Mouse (Mus musculus) heart, postnatal 14 days (tissue): ENCODE data around the gene Ctc1. TPM values are rescaled to one million over a fixed set of nuclear protein-coding genes. Genes with fewer than 3 reads are reported as not detected.
"Not testable (repeated sequence)": the region's sequence is repeated elsewhere in the genome, so short reads cannot be mapped to it uniquely, and the experiment has no call there.

Experiments used
- DNase-seq, 2 experiments: peaks; one replicate each; pipeline ENCODE4 v3.0.0; 2021 to 2022
- intact Hi-C: fragments of 180-260 bp; cut with DNase I; formaldehyde crosslinking; loops from one replicate; pipeline ENCODE4 v1.15.1; 2025
- long read RNA-seq, 2 experiments: library from polyadenylated mRNA; stranded (forward); transcript quantifications; one replicate each; pipeline ENCODE4 v2.0.0; 2021
- total RNA-seq, 2 experiments: library from RNA; stranded (reverse); gene quantifications; 2 replicates each; pipeline ENCODE4 v1.2.3; 2021

The Ctc1 gene
- total RNA-seq: 10 to 100 TPM; 13.1 to 16.5 TPM
- long read RNA-seq, experiment 1, full-length matches to known transcripts: 9 of 13 reads
- long read RNA-seq, experiment 1, partial matches to known transcripts: 3 of 13 reads
- long read RNA-seq, experiment 1, other reads (novel, unspliced or antisense): 1 of 13 reads
- long read RNA-seq, experiment 2, full-length matches to known transcripts: 11 of 19 reads
- long read RNA-seq, experiment 2, partial matches to known transcripts: 4 of 19 reads
- long read RNA-seq, experiment 2, other reads (novel, unspliced or antisense): 4 of 19 reads

GRCm38 (mm10) chr11:69015644-69016441 is at the start of gene Ctc1:
Ctc1 (plus strand) TSS chr11:69015911.
- intact Hi-C loops: no loop called here
- DNase-seq: peak; percentile 84 to 90

GRCm38 (mm10) chr11:68966554-68966953 is 49.2 kb upstream of the Ctc1 start:
- no peak for DNase-seq
- intact Hi-C loops: loop anchor here (2.0 to 5.0 kb wide), 3 partner anchors 14 to 66 kb away; partner anchors contain the start of gene Rpl26

GRCm38 (mm10) chr11:68967337-68968282 is 48.1 kb upstream of the Ctc1 start, which contains the start of gene Slc25a35:
Slc25a35 (plus strand) TSS chr11:68968131.
- peak; percentile 91 to 92 for DNase-seq
- intact Hi-C loops: loop anchor here (2.0 to 5.0 kb wide), 3 partner anchors 13 to 65 kb away; partner anchors contain the start of gene Rpl26

DNA sequence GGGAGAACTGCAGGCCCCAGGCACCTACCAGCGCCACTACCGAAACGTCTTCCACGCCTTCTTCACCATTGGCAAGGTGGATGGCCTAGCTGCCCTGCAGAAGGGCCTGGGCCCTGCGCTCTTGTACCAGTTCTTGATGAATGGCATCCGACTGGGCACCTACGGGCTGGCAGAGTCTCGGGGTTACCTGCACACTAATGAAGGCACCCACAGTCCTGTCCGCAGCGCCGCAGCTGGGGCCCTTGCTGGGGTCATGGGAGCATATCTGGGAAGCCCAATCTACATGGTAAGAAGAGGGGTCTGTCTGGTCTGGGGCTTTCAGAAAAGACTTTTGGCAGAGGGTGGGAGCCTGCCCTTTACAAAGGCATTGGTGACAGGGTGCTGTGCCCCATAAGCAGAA is 47.0 kb upstream of the Ctc1 start:
- DNase-seq: no peak
- intact Hi-C loops: loop anchor here (5.0 kb wide), 2 partner anchors 64 to 66 kb away; partner anchors contain the start of gene Rpl26

DNA sequence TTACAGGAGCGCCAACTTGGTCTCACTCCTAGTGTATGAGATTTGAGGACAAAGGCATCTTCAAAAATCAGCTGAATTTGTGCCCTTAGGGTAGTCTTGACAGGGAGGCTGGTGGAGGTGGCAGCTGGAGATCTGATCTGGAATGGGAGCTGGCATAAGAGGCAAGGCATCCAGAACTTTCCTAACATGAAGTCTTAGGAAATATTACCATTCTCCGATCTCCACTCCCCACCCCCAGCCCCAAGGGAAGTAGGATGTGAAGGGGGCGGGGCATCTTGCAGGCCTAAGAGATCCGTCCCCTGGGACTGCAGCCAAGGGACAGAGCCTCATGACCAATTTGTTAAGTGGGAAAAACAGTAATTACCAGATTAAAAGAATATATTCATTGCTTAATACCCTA is 45.5 kb upstream of the Ctc1 start:
- intact Hi-C loops: no loop called here
- peak; percentile 45 to 52 for DNase-seq

GRCm38 (mm10) chr11:68973250-68974058 is 42.3 kb upstream of the Ctc1 start:
- intact Hi-C loops: not testable (repeated sequence)
- DNase-seq: peak; percentile 85 to 90

- intact Hi-C loops: no loop called here
- DNase-seq: no peak
Observed at GRCm38 (mm10) chr11:68974059-68974450, 41.7 kb upstream of the Ctc1 start.

- intact Hi-C loops: no loop called here
- DNase-seq: no peak
Observed at GRCm38 (mm10) chr11:68975085-68975484, 40.6 kb upstream of the Ctc1 start, which contains the start of gene Rangrf. Rangrf (minus strand) TSS chr11:68975185.

- intact Hi-C loops: no loop called here
- no peak for DNase-seq
Observed at GRCm38 (mm10) chr11:68975601-68976000, 40.1 kb upstream of the Ctc1 start.

DNA sequence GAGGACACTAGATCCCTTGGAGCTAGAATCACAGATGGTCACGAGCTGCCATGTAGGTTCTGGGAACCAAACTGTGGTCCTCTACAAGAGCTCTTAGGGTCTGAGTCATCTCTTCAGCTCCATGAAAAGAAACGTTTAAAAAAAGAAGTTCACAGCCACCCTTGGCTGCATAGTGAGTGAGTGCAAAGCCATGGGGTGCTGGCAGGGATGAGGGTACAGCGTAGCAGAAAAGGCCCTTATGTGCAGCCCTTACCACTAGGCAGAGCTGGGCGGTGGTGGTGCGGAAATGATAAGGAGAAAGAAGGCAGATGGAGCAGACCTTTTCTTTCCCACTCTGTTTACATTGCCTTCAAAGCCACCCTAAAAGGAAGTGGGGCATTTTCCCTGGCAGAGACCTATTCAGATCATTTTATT is 36.4 kb upstream of the Ctc1 start:
- intact Hi-C loops: no loop called here

GRCm38 (mm10) chr11:68980919-68981318 is 34.8 kb upstream of the Ctc1 start:
- intact Hi-C loops: loop anchor here (2.0 kb wide), 1 partner anchor 14 kb away; no protein-coding TSS in a partner anchor
- no peak for DNase-seq

More for the DNA sequence above, 36.4 kb upstream of the Ctc1 start:
- DNase-seq: no peak

DNA sequence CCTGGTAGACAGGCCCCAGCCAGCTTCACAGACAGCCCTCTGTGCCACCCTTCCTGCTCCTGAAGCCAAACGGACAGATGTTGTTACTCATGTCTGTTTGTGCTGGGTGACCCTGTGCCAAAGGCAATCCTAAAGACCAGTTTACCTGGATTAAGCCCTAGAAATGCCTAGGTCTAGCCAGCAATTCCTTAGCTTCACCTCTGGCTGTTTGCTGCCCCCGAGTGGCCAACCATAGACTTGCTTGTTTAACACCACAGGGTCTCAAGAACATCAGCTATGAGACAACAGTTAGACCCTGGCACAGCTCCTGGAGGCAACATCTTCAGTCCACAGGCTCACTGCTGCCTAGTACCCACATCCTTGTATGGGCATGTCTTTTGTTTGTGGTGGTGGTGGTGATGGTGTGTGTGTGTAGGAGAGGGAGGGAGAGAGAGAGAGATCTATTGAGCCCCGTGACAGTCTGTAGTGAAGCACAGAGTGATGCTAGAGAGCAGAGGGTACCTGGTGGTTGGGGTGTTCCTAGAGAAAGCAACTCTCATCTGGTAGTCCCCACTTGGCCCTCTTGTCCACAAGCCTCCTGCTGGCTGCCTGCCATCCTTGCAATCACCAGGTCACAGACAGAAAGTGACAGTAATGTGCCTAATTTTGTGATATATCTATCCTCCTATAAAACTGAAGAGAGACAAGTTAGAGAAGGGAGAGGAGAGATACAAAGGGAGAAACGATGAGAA is 32.9 kb upstream of the Ctc1 start:
- intact Hi-C loops: loop anchor here (1.0 kb wide), 1 partner anchor 79 kb away; no protein-coding TSS in a partner anchor
- peak; percentile 79 to 87 for DNase-seq

DNA sequence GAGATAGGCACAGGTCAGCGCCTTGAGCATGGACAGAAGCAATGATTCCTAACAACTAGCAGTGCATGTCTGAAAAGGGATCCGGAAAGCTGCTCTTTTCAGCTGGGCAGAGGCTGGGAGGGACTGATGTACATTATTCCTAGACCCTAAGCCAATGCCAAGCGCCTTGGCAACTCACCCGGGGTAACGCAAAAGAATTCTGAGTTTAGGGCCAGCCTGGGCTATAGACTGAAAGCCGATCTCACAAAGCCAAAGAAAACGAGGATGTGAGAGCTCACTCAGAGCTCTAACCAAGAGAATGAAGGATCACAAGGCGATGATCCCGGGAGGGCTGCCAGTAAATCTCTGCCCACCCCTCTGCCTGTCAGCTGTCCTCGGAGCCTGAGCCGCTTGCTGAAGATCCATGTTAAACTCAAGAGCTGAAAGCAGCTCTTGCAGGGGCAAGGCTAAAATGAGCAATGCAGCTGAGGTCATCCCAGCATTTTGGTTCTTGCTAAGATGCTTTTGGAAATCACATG is 28.3 kb upstream of the Ctc1 start:
- intact Hi-C loops: no loop called here
- DNase-seq: no peak

GRCm38 (mm10) chr11:68988341-68988740 is 27.4 kb upstream of the Ctc1 start:
- intact Hi-C loops: no loop called here
- DNase-seq: peak in 1 of 2 experiments; percentile 34

- no peak for DNase-seq
- intact Hi-C loops: no loop called here
Observed at GRCm38 (mm10) chr11:68993122-68993521, 22.6 kb upstream of the Ctc1 start.

- no peak for DNase-seq
- intact Hi-C loops: no loop called here
Observed at GRCm38 (mm10) chr11:68994377-68994776, 21.3 kb upstream of the Ctc1 start.

GRCm38 (mm10) chr11:68997080-68997479 is 18.6 kb upstream of the Ctc1 start:
- intact Hi-C loops: no loop called here

DNA sequence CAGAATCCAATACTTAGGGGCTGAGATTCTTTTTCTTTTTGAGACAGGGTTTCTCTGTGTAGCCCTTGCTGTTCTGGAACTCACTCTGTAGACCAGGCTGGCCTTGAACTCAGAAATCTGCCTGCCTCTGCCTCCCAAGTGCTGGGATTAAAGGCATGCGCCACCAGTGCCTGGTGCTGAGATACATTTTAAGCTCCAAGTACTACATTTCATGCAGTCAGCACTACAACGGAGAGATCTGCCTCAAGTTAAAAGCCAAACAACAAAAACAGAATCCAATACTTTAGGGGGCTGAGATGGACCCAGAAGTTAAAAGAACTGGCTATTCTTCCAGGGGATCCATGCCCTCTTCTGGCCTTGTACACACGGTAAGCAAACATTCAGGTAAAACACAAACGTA is 12.9 kb upstream of the Ctc1 start:
- DNase-seq, intact Hi-C loops: not testable (repeated sequence)

More at GRCm38 (mm10) chr11:68997080-68997479, 18.6 kb upstream of the Ctc1 start:
- no peak for DNase-seq
